Mouse (Mus musculus) thymus, adult 2 months (tissue): ENCODE results near the gene Gm20517. TPM values are rescaled to one million over a fixed set of nuclear protein-coding genes. Genes with fewer than 3 reads are reported as not detected.

ENCODE experiments used
- DNase-seq: peaks from one replicate; pipeline ENCODE4 v3.0.0; 2021
- H3K27ac ChIP-seq: fragments of 200-500 bp; 2 replicates; pipeline ENCODE4 v1.5.1; 2012; ENCODE audit warnings: low read length, control low read depth; ENCODE audit not compliant: control insufficient read depth, insufficient read depth
- H3K27me3 ChIP-seq: fragments of 200-500 bp; 2 replicates; pipeline ENCODE4 v1.6.1; 2012; ENCODE audit warnings: mild to moderate bottlenecking, low read length, moderate library complexity, mixed read lengths; ENCODE audit not compliant: control insufficient read depth, insufficient read depth
- H3K36me3 ChIP-seq: fragments of 200-500 bp; 2 replicates; pipeline ENCODE4 v1.6.1; 2012; ENCODE audit warnings: mild to moderate bottlenecking, low read length, moderate library complexity; ENCODE audit not compliant: control insufficient read depth, insufficient read depth
- H3K4me1 ChIP-seq: fragments of 200-500 bp; replicated peaks from 2 replicates; pipeline ENCODE4 v1.6.1; 2012; ENCODE audit warnings: low read length; ENCODE audit not compliant: control insufficient read depth, insufficient read depth
- H3K4me3 ChIP-seq: fragments of 200-500 bp; 2 replicates; pipeline ENCODE4 v1.5.1; 2012; ENCODE audit warnings: mild to moderate bottlenecking, low read length, control low read depth, moderate library complexity; ENCODE audit not compliant: control insufficient read depth, insufficient read depth
- CTCF ChIP-seq: fragments of 200-500 bp; IDR thresholded peaks from 2 replicates; pipeline ENCODE4 v1.5.1; 2012; ENCODE audit warnings: mild to moderate bottlenecking, control low read depth, low read length, moderate library complexity, borderline replicate concordance; ENCODE audit not compliant: control insufficient read depth, poor library complexity, insufficient read depth; ENCODE audit errors: extremely low read depth
- POLR2A ChIP-seq: fragments of 200-500 bp; IDR thresholded peaks from 2 replicates; pipeline ENCODE4 v1.6.1; 2012; ENCODE audit warnings: mild to moderate bottlenecking, low read length, control low read depth, moderate library complexity; ENCODE audit not compliant: control insufficient read depth, poor library complexity, insufficient read depth; ENCODE audit errors: extremely low read depth
- WGBS: fragments of 180-500 bp; shearing (Covaris S2); methylation state at CpG from one replicate; pipeline ENCODE4 v1.1.7; 2018; 5-methylcytosine and 5-hydroxymethylcytosine counted together
- polyA plus RNA-seq: library from polyadenylated mRNA; depleted of rRNA; stranded (reverse); fragments of >200 nt; gene quantifications from 2 replicates; pipeline ENCODE4 v1.2.3, GENCODE M21; 2012; rRNA removed

Gm20517 gene
- polyA plus RNA-seq = 2.8 and 4.5 TPM in 2 replicates

GRCm38 (mm10) chr17:47610849-47611660, at the start of gene Gm20517, which contains the start of the genes Bysl and Med20:
TSS of gene Gm20517 (plus strand) at chr17:47611589.
TSS of gene Bysl (minus strand) at chr17:47611492.
TSS of gene Med20 (plus strand) at chr17:47611582.
- under 1% methylated on average over 59 of the region's 59 CpGs for WGBS
- H3K4me1 ChIP-seq = peaks cover 10% of the 10 kb centered on the region

GRCm38 (mm10) chr17:47562875-47563274, 48.5 kb upstream of the Gm20517 start:
- no peak overlapping the region for H3K4me3 ChIP-seq
- peaks cover 24% of the 10 kb centered on the region for H3K4me1 ChIP-seq
- no peak for DNase-seq
- H3K27ac ChIP-seq = no peak overlapping the region
- 93% methylated on average over 6 of the region's 6 CpGs for WGBS
- peaks cover 55% of the 10 kb centered on the region for H3K36me3 ChIP-seq
- TF ChIP-seq POLR2A = no peak
- TF ChIP-seq CTCF = no peak
- H3K27me3 ChIP-seq = no peaks in the 10 kb centered on the region

More at GRCm38 (mm10) chr17:47610849-47611660, at the start of gene Gm20517, which contains the start of the genes Bysl and Med20:
- H3K27ac ChIP-seq = no peak within 1 kb of the TSS; the same call in 1 of the 2 replicates
- peak within 1 kb of the TSS; percentile 74 for H3K4me3 ChIP-seq
- H3K27me3 ChIP-seq = no peaks in the 10 kb centered on the region
- H3K36me3 ChIP-seq = no peaks in the 10 kb centered on the region; the same call in 1 of the 2 replicates
- TF ChIP-seq POLR2A = peak; percentile 55; the same call in 1 of the 2 replicates
- TF ChIP-seq CTCF = peak; percentile 86; the same call in 1 of the 2 replicates
- peak; percentile 96 for DNase-seq

- no peaks in the 10 kb centered on the region for H3K27me3 ChIP-seq
- H3K27ac ChIP-seq = peak overlapping the region; percentile 7; the same call in 1 of the 2 replicates
- TF ChIP-seq CTCF = no peak
- no peak for TF ChIP-seq POLR2A
- DNase-seq = no peak
- no peak overlapping the region for H3K4me3 ChIP-seq
- 75% methylated on average over 5 of the region's 5 CpGs for WGBS
- H3K36me3 ChIP-seq = peaks cover 45% of the 10 kb centered on the region
- peaks cover 26% of the 10 kb centered on the region for H3K4me1 ChIP-seq
Measured at GRCm38 (mm10) chr17:47564612-47565011, 46.8 kb upstream of the Gm20517 start.

GRCm38 (mm10) chr17:47566133-47566532, 45.3 kb upstream of the Gm20517 start:
- 81% methylated on average over 2 of the region's 2 CpGs for WGBS
- peaks cover 49% of the 10 kb centered on the region for H3K36me3 ChIP-seq
- H3K4me1 ChIP-seq = peaks cover 22% of the 10 kb centered on the region
- H3K4me3 ChIP-seq = no peak overlapping the region
- DNase-seq = no peak
- H3K27ac ChIP-seq = no peak overlapping the region
- no peaks in the 10 kb centered on the region for H3K27me3 ChIP-seq
- TF ChIP-seq CTCF (no peak), POLR2A (no peak)

GRCm38 (mm10) chr17:47567271-47567670, 44.1 kb upstream of the Gm20517 start:
- Histone ChIP-seq H3K36me3 (peaks cover 57% of the 10 kb centered on the region), H3K4me3 (no peak overlapping the region), H3K27ac (0 out of 2 replicates have a peak overlapping the region, but pooled peaks have one; percentile 21), H3K4me1 (peaks cover 25% of the 10 kb centered on the region), H3K27me3 (no peaks in the 10 kb centered on the region)
- no peak for DNase-seq
- no peak for TF ChIP-seq CTCF
- no peak for TF ChIP-seq POLR2A
- 58% methylated on average over 3 of the region's 3 CpGs for WGBS

- no peak for DNase-seq
- peaks cover 20% of the 10 kb centered on the region for H3K4me1 ChIP-seq
- TF ChIP-seq POLR2A (no peak), CTCF (no peak)
- no peak overlapping the region for H3K4me3 ChIP-seq
- WGBS = 98% methylated on average over 3 of the region's 3 CpGs
- no peak overlapping the region for H3K27ac ChIP-seq
- no peaks in the 10 kb centered on the region for H3K27me3 ChIP-seq
- peaks cover 47% of the 10 kb centered on the region for H3K36me3 ChIP-seq
Measured at GRCm38 (mm10) chr17:47568389-47568788, 43.0 kb upstream of the Gm20517 start.
